Mouse (Mus musculus) cerebellum, postnatal 10 days (tissue): Measurements from ENCODE around the gene Gm49366.
"Not testable (repeated sequence)": the region's sequence is repeated elsewhere in the genome, so short reads cannot be mapped to it uniquely, and the experiment has no call there.

ENCODE experiments used
- DNase-seq, 2 experiments: peaks; one replicate each; pipeline ENCODE4 v3.0.0; 2021; ENCODE audit warnings: mixed read lengths in 2 of 2

Gene Gm49366

DNA sequence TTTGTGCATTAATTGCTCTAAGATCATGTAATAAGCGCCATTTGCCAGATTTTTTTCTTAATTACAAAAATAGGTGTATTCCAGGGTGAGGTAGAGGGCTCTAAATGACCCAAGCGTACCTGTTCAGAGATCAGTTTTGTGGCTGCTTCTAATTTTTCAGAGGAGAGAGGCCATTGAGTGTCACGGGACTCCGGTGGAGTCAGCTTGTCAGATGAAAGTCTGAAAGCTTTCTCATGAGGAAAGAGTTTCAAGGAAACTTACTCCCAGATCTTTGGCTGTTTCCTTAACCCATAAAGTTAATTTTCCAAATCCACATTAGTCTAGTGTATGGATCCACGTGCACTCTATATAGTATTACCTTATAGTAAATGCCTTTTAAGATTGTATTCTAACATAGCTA is 55.9 kb downstream of the Gm49366 start:
- not testable (repeated sequence) for DNase-seq

DNA sequence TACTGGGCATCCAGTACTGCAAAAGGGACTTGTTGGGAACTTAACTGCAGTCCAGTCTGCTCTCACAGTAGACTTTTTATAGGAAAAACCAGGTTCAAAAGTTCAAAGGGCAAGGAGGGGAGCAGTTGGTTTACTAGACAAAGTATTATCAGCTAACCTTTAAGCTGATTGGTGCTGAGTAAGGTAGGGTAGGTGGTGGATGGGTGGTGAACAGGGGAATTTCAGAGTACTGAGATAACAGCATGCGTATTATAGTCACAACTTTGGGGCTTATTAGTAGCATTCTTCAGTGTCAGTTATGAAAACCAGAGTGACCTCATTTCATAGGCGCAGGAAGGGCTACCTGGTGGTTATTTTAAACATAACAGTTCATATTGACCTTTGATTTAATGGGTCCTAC is 60.9 kb downstream of the Gm49366 start:
- DNase-seq, result no peak

DNA sequence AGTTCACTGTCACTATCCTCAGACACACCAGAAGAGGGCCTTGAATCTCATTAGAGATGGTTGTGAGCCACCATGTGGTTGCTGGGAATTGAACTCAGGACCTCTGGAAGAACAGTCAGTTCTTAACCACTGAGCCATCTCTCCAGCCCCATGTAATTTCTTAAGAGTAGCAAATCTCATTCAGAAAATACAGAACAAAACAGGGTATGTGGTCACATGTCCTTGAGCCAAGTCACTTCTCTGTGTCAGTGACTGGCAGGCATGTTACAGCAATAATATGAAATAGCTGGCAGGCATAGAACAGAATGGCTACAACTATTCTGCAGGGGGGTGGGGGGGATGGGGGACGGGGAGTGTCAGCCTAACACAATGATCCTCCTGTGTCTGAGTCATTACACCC is 61.3 kb downstream of the Gm49366 start:
- DNase-seq, result no peak

DNA sequence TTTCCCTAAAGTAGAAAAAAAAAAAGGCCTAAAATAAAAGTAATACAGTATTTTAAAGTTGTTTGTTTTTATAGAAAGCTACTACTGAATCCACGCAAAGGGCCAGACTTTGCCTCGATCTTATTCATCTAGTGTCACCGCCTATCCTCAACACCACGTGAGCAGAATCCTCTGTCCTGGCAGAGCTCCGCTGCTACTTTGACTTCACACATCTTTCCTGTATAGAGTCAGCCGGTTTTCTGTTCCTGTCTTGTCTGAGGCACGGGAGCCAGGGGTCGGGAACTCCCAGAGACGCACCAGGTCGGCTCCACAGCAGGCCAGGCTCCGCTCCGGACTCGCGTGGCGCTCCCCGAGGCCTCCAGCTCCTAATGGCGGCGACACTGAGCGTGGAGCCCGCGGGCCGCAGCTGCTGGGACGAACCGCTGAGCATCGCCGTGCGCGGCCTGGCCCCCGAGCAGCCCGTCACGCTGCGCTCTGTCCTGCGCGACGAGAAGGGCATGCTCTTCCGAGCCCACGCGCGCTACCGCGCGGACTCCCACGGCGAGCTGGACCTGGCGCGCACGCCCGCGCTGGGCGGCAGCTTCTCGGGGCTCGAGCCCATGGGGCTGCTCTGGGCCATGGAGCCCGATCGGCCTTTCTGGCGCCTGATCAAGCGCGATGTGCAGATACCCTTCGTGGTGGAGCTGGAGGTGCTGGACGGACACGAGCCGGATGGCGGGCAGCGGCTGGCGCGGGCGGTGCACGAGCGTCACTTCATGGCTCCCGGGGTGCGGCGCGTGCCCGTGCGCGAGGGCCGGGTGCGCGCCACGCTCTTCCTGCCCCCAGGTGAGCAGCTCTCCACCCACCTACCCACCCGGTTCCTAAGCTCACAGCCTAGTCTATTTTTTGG is 62.1 kb downstream of the Gm49366 start, which contains the start of gene Acot6:
Gene Acot6, plus strand, starts transcription at position 51 of the 889 bp plus-strand sequence.
- DNase-seq, result peak; percentile 58 to 68

DNA sequence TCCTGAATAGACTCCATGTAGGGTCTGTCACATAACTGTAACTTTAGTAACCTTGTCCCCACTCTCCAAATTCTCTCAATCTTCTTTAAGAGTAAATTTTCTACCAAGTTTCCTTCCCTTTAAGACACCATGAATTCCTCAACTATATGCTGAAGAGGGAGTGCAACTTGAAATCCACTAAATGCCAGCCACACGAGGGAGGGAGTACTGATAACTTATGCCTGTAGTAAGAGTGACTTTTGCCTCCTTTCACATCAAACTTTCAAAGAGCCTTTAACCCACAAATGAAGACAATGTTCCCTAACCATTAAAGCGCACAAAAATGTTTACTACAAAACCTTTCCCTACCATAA is 62.7 kb downstream of the Gm49366 start:
- no peak for DNase-seq

DNA sequence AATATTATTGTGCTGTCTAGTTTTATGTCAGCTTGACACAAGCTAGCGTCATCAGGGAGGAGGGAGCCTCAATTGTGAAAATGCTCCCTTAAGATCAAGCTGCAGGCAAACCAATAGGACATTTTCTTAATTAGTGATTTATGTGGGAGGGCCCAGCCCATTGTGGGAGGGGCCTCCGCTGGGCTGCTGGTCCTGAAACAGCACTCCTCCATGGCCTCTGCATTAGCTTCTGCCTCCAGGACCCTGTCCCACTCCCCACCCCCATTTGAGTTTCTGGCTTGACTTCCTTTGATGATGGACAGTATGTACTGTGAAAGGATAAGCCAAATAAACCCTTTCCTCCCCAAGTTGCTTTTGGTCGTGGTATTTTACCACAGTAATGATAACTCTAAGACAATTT is 68.3 kb downstream of the Gm49366 start:
- DNase-seq, result no peak

DNA sequence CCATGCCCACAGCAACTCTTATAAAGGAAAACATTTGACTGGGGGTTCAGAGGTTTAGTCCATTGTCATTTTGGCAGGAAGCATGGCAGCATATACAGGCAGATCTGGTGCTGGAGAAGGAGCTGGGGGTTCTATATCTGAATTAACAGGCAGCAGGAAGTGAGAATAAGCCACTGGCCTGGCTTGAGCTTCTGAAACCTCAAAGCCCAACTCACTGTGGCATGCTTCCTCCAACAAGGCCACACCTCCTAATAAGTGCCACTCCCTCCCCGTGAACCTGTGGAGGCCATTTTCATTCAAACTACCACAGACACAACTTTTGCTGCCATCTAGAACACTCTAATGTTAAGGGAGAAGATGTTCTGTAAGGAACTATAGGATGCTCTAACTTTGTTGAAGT is 69.0 kb downstream of the Gm49366 start:
- DNase-seq, result no peak
